Mouse (Mus musculus) olfactory bulb, adult 2 months (tissue): ENCODE data around the gene BC003965. TPM values are rescaled to one million over a fixed set of nuclear protein-coding genes. Genes with fewer than 3 reads are reported as not detected.

ENCODE experiments used
- H3K27ac ChIP-seq: fragments of 200-500 bp; 2 replicates; pipeline ENCODE4 v1.5.1; 2012; ENCODE audit warnings: low read depth, low read length; ENCODE audit not compliant: insufficient read depth
- H3K4me1 ChIP-seq: fragments of 200-500 bp; 2 replicates; pipeline ENCODE4 v1.6.1; 2012; ENCODE audit warnings: low read length; ENCODE audit not compliant: control insufficient read depth, insufficient read depth
- H3K4me3 ChIP-seq: fragments of 200-500 bp; 2 replicates; pipeline ENCODE4 v1.5.1; 2012; ENCODE audit warnings: mild to moderate bottlenecking, low read depth, low read length, moderate library complexity; ENCODE audit not compliant: insufficient read depth
- CTCF ChIP-seq: fragments of 200-500 bp; IDR thresholded peaks from 2 replicates; pipeline ENCODE4 v1.5.1; 2012; ENCODE audit warnings: low read depth, mild to moderate bottlenecking, low read length, moderate library complexity; ENCODE audit not compliant: insufficient read depth
- POLR2A ChIP-seq: fragments of 200-500 bp; IDR thresholded peaks from 2 replicates; pipeline ENCODE4 v1.6.1; 2012; ENCODE audit warnings: mild to moderate bottlenecking, low read depth, low read length, moderate library complexity; ENCODE audit not compliant: insufficient read depth
- WGBS: fragments of 180-500 bp; shearing (Covaris S2); methylation state at CpG from one replicate; pipeline ENCODE4 v1.1.7; 2018; 5-methylcytosine and 5-hydroxymethylcytosine counted together
- polyA plus RNA-seq: library from polyadenylated mRNA; stranded (reverse); fragments of >200 nt; gene quantifications from 2 replicates; pipeline ENCODE4 v1.2.4, GENCODE M21; 2012; ENCODE audit warnings: low replicate concordance; ENCODE audit not compliant: missing spikeins, insufficient read depth, insufficient read length

The BC003965 gene
- polyA plus RNA-seq, 1 experiment: not detected

GRCm38 (mm10) chr17:25175411-25175810, 8.9 kb upstream of the BC003965 start, which contains the start of gene Gm38655:
Gene Gm38655 (minus strand): TSS chr17:25175471.
- TF ChIP-seq POLR2A (no peak), CTCF (no peak)
- no peaks in the 10 kb centered on the region for H3K4me1 ChIP-seq
- H3K4me3 ChIP-seq: no peak within 1 kb of the TSS
- WGBS: 57% methylated on average over 9 of the region's 9 CpGs
- no peak within 1 kb of the TSS for H3K27ac ChIP-seq

- peaks cover 4% of the 10 kb centered on the region for H3K4me1 ChIP-seq
- TF ChIP-seq POLR2A: no peak
- TF ChIP-seq CTCF: no peak
- no peak overlapping the region for H3K27ac ChIP-seq
- H3K4me3 ChIP-seq: no peak overlapping the region
These were observed 1.1 kb upstream of the BC003965 start for GRCm38 (mm10) chr17:25183232-25183631.

GRCm38 (mm10) chr17:25184961-25185360, 607 bp downstream of the BC003965 start:
- Histone ChIP-seq H3K4me1 (peaks cover 8% of the 10 kb centered on the region), H3K4me3 (peak overlapping the region; percentile 85), H3K27ac (no peak overlapping the region)
- TF ChIP-seq POLR2A (no peak), CTCF (no peak)
- 6% methylated on average over 17 of the region's 17 CpGs for WGBS

GRCm38 (mm10) chr17:25187784-25188149, 3.4 kb downstream of the BC003965 start:
- WGBS: 4% methylated on average over 11 of the region's 11 CpGs
- H3K4me1 ChIP-seq: peaks cover 11% of the 10 kb centered on the region
- peak overlapping the region; percentile 97 for H3K4me3 ChIP-seq
- TF ChIP-seq POLR2A (no peak), CTCF (no peak)
- no peak overlapping the region for H3K27ac ChIP-seq

DNA sequence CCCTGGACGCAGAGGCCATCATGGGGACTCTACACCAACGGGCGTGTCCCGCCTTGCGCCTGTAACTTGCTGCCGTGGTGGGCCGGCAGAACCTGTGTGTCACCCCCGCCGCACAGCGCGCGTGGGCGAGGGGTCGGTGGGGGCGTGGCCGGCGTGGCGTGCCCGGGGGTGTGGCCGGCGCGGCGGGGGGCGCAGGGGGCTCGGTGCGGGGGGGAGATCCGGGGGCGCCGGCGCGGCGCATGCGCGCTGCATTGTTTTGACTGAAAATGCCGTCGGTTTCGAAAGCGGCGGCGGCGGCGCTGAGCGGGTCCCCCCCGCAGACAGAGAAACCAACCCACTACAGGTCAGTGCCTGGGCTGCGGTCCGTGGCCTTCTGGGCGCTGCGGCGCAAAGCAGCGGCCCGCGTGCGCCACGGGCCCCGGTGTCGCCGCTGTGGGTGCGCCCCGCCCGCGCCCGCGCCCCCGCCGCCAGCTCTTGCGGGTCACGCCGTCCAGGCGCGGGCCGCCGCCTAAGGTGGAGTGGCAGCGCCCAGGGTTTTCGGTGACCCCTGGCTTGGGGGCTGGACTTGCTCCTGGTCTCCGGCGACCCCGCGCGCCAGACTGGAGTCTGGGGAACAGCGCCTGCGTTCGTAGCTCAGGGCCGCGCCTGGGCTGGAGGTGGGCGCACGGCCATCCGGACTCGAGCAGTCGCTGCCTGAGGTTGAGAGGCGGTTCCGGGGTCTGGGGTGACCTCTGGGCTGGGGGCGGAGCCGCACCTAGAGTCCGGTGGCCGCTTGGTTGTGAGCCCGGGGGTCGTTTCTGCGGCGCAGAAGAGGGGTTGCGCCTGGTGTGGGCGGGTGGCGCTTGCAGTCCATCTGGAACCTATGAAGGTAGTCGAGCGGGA, 4.0 kb downstream of the BC003965 start, which contains the start of gene Unkl:
Unkl (plus strand) TSS at position 248 of the 882 bp plus-strand sequence.
- WGBS: 1% methylated on average over 103 of the region's 104 CpGs
- peak within 1 kb of the TSS; percentile 97 for H3K4me3 ChIP-seq
- 0 out of 2 replicates have a peak within 1 kb of the TSS, but pooled peaks have one; percentile 46 for H3K27ac ChIP-seq
- peaks cover 11% of the 10 kb centered on the region for H3K4me1 ChIP-seq
- TF ChIP-seq POLR2A: peak; percentile 50
- TF ChIP-seq CTCF: no peak

GRCm38 (mm10) chr17:25189091-25189490, 4.7 kb downstream of the BC003965 start:
- peak overlapping the region; percentile 97 for H3K4me3 ChIP-seq
- WGBS: 2% methylated on average over 16 of the region's 16 CpGs
- TF ChIP-seq CTCF (no peak), POLR2A (no peak)
- peaks cover 11% of the 10 kb centered on the region for H3K4me1 ChIP-seq
- no peak overlapping the region for H3K27ac ChIP-seq

DNA sequence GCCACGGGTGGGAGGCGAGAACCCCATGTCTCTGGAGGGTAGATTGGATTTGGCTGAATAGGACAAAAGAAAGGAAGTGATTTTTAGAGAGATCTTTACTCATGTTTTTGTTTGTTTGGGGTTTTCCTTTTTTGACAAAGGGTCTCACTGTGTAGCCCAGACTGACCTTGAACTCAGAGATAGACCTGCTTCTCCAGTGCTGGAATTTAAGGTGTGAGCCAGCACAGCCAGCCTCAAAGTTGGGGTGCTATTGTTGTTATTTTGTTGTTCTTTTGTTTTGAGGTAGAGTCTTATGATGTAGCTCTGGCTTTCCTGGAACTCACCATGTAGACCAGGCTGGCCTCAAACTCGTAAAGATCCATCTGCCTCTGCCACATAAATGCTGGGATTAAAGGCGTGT, 18.0 kb downstream of the BC003965 start:
- H3K4me3 ChIP-seq: no peak overlapping the region
- no peaks in the 10 kb centered on the region for H3K4me1 ChIP-seq
- TF ChIP-seq CTCF (no peak), POLR2A (no peak)
- H3K27ac ChIP-seq: no peak overlapping the region
- 88% methylated on average over 4 of the region's 4 CpGs for WGBS

GRCm38 (mm10) chr17:25210006-25210405, 25.7 kb downstream of the BC003965 start:
- Histone ChIP-seq H3K27ac (no peak overlapping the region), H3K4me3 (no peak overlapping the region), H3K4me1 (peaks cover 8% of the 10 kb centered on the region)
- no peak for TF ChIP-seq CTCF
- TF ChIP-seq POLR2A: no peak
- WGBS: 93% methylated on average over 4 of the region's 4 CpGs

DNA sequence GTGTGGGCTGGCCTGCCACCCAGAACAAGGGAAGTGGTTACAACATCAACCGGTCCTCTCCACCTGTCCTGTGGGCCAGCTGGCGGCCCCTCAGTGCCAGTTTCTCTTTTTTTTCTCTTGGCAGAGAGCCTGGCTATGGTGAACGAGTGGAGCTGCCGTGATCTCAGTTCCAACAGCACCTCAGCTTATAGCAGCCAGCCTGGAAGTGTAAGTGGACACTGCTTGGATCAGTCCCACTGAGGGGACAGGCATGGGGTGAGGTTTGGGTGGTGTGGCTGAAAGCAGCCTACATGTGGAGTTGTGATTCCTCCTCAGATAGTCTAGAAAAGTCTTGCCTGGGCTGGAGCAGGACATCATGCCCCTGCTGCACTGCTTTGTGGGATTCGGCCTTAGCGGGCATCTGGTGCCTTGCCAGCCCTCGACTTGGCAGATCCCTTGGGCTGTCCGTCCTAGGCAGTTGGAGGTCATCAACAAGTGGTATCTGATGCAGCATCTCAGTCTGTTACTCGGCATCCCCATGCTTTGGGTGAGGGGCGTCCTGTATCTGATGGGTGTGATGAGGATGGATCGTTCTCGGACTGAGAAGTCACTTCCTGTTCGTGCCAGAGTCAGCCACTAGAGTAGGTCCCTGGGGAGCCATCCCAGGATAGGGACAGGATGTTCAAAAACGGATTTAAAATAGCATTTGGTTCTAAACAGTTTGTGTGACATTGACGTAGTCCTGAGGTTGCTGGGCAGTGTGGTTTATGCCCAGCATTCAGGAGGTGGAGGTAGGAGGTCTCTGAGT, 26.5 kb downstream of the BC003965 start:
- H3K4me3 ChIP-seq: no peak overlapping the region
- 70% methylated on average over 15 of the region's 15 CpGs for WGBS
- H3K4me1 ChIP-seq: peaks cover 8% of the 10 kb centered on the region
- no peak for TF ChIP-seq POLR2A
- TF ChIP-seq CTCF: no peak
- H3K27ac ChIP-seq: no peak overlapping the region
